Mouse (Mus musculus) kidney, postnatal 10 days (tissue): Measurements from ENCODE around the gene Dnajb7.

Experiments
- DNase-seq: peaks from one replicate; pipeline ENCODE4 v3.0.0; 2021; ENCODE audit warnings: mixed read lengths

Gene Dnajb7

DNA sequence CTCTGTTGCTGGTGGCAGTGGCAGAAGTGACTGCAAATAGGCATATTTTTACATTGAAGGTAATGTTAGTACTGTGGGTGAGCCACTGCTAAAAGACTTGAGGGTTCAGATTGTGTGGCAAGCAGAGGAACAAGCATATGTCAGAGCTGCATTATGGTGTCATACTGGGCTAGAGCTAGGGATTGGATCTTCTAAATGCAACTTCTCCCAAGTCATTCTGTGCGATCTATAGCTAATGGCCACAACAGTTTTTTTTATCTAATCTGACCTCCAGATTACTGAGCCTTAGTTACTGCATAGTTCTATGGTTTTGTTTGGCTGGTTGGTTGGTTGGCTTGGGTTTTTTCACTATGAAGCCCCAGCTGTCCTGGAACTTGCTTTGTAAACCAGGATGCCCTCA, at the start of gene Dnajb7:
Gene Dnajb7, minus strand, starts transcription at position 101 of the 400 bp plus-strand sequence.
- DNase-seq, result no peak

DNA sequence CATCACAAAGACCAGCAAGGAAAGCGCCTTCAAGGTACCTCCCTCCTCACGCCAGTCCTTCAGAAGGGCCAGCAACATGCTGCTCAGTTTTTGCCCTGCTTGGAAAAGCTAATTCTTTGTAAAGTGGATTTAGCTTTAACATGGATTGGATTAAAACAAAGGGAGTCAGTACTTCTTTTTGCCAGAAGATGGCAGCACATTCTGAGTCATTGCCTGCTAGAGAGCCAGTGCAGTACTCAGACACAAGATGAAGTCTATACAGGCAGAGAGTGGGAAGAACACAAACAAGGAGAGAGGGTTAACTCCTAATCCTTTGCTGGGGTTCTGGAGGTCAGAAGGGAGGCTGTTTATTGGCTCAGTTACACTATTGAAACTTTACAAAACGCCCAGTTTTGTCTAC, 40.4 kb upstream of the Dnajb7 start:
- peak; percentile 69 for DNase-seq

DNA sequence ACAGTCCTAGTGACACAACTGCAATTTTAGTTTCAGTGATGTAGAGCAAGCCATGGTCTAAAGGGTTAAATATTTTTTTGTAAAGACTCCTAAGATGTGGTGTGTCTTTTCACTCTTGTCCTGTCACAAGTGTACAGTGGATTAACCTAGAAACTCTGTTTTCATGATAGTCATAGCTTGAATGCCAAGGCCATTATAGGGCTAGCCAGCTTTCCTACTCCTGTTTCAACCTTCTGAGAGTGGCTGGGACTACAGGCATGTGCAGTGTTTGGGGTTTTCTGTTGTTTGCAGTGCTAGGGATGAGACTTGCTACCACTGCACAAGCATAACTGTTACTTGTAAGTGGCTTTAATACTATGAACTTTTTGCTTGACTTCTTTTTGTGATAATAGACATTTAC, 31.1 kb upstream of the Dnajb7 start:
- no peak for DNase-seq

DNA sequence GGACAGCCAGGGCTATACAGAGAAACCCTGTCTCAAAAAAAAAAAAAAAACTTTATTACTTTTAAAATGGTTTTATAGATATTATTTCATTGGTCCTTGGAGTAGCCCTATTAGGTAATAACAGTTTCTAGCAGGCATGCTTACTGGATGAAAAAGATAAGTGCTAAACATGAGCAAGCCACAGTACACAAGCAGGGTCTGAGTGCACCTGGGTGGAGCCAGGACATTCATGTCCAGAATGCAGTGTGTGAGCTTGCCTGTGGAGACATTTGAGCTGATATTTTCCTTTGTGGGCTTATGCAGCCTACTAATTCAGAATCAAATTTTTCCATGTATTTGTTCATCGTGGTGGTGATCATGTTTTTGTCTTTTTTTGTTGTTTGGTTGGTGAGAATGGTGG, 30.2 kb upstream of the Dnajb7 start:
- no peak for DNase-seq

DNA sequence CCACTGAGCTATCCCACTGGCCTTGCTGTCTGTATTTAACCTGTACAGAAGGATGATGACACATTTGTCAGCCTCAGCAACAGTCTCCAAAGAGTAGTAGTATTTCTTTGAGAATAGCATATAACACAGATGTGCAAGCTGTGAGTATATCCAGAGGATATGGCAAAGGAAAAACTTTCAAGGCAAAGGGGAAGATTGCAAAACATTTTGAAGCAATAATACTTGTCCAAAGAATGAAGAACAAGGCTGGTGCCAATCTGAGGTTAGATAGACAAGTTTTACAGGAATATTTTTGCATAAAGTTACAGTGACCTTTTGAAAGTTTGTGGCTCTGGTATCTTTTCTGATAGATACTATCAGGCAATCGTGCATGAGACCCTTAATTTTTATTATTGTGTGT, 23.1 kb upstream of the Dnajb7 start:
- DNase-seq, result no peak

DNA sequence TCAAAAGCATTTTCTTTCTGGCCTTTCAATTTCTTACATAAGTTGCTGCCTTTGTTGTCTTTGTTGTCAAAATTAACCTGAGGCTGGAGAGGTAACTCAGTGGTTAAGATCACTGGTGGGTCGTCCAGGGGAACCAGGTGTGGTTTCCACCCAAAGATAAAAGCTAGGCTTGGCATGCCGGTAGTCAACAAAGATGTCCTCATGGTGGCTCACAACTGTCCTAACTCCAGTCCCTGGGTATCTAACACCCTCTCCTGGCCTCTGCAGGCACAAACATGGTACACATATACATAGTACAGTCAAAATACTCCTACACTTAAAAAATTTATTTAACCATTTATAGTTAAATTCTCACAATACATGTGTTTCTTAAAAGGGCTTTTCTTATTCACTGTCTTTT, 19.8 kb upstream of the Dnajb7 start:
- no peak for DNase-seq

DNA sequence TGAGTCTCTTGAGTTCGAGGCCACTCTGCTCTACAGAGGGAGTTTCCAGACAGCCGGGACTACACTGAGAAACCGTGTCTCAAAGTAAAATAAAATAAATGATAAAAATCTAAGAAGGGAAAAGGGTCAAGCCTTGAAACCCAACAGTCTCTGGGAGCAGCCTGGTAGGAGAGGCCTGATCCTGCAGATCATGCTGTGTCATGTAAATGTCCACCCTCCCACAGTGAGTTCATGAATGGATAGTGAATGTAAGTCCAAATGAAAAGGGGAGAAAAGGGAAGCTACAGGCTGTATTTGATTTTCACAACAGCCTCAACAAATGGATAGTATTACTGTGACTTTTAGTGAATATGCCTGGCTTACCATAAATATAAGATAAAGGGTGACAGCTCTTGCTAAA, 17.2 kb upstream of the Dnajb7 start:
- DNase-seq, result no peak

DNA sequence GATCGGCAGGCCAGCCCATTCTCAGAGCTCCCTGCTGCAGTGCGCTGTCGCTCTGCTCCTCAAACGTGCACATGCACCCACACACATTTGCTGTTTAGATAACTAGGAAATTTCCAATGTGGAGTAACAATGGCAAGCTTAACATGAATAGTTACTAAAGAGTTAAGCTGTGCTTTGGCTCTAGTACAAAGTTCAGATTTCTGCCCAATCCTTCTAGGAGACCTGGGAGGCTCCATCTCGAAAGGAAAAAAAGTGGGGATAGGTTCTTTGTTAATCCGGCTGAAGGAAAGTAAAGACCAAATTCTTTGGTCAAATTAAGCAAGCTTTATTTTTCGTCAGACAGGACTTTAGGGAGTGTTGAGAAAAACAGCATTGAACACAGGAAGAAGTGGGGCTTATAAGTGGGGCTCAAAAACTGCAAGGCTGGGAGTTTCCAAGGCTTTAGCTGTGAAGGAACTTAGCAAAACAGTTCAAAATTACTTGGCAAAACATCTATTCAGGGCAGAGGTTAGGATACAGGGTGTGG, 14.1 kb upstream of the Dnajb7 start:
- peak; percentile 14 for DNase-seq

DNA sequence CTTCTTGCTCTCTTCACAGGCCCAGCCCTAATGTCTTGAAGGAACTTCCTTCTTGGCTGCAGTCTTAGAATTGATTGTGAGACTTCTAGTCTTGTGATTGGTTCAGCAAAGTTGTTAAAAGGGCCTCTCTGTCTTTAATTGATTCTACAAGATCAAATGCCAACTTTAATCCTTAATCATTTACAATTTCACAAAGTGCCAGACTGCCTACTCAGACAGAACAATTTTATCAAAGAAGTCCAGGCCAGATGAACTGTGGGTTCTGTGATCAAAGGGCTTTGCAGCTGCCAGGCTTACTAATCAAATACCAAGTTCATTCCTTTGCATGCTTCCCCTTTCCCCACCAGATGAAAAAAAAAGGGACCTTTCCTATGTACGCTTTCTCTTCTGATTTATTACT, 13.4 kb upstream of the Dnajb7 start:
- no peak for DNase-seq

DNA sequence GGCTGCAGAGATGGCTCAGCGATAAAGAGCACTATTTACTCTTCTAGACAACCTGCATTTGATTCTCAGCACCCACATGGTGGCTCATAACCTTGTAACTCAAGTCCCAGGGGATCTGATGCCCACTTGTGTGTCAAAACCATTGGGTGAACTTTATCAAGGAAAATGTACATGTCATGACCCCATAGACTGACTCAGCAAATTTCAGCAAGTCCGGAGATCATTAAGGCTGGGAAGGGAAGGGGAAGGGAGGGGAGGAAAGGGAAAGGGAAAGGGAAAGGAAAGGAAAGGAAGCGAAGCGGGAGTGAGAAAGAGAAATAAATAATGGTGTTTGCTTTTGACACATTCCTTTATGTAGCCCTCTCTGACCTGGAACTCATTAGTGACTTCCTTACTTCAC, 10.0 kb upstream of the Dnajb7 start:
- no peak for DNase-seq

DNA sequence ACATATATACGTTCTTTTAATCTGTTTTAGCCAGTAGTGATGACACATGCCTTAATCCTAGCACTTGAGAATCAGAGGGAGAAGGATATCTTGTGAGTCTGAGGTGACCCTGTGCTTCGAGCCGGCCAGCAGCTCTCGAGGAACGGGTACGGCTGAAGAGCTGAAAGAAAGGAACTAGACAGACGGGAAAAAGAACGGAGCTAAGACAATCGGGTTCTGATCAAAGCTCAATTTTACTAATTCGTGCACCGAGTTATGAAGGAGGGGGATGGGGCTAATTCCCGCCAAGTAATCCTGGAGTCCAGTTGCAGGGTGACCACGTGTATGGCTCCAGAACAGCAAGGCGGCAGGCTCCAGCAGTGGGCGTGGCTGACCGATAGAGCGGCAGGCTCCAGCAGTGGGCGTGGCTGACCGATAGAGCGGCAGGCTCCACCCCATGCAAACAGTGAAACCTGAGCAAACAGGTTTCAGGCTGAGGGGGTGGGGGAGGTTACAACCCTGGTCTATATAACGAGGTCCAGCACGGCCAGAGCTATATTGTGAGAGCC, 8.7 kb upstream of the Dnajb7 start:
- peak; percentile 84 for DNase-seq

DNA sequence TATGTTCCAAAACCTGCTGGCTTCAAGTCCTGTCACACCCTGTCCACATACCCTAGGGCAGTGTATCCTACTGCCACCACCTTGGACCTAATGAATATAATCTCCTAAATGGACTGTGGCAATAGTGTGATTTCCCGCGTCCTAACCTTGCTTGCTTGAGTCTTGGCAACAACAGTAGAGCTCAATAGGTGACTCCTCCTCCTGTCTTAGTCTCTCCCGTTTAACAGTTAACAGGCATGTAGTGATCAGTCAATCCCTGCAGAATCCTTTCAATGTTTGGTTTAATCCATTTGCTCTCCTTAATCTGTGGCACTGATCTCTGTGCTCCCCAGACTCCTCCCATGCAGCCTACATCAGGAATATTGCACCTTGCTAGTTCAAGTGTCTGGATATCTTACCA, 3.1 kb downstream of the Dnajb7 start:
- no peak for DNase-seq

DNA sequence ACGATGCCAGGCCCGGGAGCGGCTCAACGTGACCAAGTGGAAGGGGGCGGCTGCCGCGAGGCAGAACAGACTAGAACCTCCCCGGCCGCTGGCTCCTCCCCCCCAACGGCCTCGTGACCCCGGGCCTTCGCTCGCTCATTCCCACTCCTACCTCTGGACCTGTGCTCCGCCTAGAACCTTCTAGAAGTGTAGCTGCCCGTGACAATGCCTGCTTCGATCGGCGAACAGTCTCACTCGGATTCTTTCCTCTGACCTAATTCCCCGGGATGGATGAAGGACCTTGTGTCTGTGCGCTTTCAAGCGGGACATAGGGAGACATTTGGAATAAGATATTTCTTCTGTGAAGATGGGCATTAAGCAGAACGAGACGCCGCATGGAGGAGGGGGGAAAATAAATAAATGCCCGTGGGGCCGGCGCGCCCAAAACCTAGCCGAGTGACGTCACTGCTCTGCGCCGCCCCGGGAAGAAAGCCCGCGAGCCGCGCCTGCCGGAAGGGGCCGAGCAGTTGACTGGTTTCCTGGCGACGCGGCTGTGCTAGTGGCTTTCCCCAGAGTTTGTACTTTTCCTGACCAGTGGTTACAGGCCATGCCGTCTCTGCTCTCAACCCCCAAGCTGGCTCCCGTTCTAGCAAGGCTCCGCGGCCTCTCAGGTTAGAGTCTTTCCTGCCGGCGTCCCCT, 8.3 kb downstream of the Dnajb7 start, which contains the start of the genes St13 and Xpnpep3:
Gene St13, minus strand, starts transcription at position 440 of the 678 bp plus-strand sequence.
Gene Xpnpep3, plus strand, starts transcription at position 501 of the 678 bp plus-strand sequence.
- peak; percentile 99 for DNase-seq

DNA sequence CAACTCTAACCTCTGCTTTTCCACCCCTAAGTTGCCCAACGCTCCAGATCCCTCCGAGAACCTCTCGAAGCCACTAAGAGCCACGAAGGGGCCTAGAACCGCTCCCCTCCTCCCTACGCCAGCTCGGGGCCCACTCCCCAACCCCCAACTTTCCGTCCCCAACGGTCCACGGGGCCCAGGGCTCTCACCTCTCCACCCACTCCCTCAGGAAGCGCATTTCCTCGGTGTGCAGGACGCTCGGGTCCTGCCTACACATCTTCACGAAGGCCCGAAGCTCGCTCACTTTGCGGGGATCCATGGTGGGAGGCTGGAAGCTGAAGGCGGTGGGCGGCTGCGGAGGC, 8.8 kb downstream of the Dnajb7 start:
- no peak for DNase-seq

DNA sequence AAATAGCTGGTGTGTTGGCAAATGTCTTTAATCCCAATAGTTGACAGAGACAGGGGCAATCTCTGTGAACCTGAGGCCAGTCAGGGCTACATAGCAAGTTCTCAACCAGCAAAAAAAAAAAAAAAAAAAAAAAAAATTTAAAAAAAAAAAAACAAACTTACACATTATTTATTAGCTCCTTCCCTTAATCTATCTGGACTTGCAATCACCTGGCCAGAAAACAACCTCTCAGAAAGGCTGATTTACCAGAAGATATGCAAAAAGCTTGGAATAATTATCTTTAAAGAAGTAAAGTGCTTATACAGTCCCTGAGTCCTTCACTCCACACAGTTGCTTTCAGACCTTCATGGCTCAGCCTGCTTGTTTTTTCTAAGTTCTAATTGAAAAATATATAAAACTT, 9.9 kb downstream of the Dnajb7 start:
- DNase-seq, result no peak

DNA sequence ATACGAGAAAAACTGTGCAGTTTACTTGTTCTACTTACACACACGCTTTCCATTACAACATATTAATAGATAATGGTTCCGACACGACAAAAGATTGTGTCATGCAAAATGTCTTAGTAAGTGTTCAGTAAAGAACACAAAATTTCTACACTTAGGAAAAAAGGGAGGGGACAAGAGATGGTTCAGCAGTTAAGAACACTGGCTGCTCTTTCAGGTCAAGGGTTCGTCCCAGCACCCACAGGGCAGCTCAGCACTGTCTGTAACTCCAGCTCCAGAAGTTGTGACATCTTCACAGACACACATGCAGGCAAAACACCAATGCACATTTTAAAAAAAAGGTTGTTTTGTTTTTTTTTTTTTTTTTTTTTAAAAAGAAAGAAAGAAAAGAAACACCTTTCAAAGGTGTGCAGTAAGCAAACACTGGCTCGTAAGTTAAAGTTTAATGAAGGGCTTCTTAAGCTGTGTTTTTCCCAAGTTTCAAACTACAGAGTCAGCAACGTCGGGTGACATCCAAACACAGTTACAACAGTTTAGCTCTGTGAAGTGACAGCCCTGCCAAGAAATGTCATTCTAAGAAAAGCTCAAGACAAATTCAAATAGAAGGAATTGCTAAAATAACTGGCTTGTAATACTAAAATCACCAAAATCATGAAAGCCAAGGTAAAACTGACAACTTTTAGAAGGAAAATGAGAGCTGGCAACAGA, 13.7 kb downstream of the Dnajb7 start:
- DNase-seq, result no peak

DNA sequence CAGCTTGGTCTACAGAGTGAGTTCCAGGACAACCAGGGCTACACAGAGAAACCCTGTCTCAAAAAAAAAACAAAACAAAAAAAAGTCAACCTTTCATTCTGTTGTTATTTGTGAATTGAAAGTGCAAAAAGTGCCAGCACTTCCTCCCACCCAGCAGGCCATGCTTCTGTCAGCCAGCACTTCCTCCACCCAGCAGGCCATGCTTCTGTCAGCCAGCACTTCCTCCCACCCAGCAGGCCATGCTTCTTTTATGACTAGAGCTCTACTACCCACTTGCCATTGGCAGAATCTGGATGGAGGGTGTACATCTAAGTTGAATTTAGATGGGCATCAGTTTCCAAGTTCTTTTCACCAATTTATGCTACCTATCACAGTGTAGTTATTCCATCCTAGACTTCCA, 15.1 kb downstream of the Dnajb7 start:
- peak; percentile 23 for DNase-seq

DNA sequence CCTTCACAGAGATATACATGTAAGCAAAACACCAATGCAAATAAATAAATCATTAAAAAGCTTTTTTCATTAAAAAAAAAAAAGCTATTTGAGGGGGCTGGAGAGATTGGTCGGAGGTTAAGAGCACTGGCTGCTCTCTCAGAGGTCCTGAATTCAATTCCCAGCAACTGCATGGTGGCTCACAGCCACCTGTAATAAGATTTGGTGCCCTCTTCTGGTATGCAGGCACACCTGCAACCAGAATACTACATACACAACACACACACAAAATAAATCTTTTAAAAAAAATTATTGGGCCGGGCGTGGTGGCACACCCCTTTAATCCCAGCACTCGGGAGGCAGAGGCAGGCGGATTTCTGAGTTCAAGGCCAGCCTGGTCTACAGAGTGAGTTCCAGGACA, 21.8 kb downstream of the Dnajb7 start:
- no peak for DNase-seq

DNA sequence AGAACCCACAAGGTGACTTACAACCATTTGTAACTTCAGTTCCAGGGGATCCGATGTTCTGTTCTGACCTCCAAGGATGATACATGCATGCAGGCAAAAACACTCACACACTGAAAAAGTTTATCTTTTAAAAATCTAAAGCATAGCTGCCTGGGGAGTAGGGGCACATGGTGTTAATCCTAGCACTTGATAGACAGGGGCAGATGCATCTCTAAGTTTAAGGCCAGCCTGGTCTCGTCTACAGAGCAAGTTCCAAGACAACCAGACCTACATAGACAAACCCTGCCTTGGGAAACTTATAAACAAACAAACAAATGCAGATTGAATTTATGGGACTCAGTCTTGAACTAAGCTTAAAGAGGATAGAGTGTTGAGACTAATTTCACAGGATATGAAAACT, 29.3 kb downstream of the Dnajb7 start:
- DNase-seq, result no peak

DNA sequence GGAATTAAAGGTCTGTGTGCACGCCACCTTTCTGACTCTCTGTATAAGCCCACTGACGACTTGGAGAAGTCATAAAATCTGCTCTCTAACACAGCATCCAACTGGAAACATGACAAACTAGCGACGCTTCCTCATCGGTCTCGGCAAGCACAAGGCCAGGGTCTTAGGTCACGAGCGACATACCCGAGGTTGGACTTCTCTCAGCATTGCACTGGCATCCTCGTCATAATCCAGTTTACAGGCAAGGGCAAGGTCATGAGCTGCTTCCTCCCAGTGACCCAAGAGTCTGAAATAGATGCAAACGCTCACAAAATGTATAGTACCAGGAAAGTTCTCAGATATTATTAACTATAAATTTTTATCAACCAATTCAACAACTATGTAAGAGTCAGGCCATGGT, 33.5 kb downstream of the Dnajb7 start:
- DNase-seq, result no peak

DNA sequence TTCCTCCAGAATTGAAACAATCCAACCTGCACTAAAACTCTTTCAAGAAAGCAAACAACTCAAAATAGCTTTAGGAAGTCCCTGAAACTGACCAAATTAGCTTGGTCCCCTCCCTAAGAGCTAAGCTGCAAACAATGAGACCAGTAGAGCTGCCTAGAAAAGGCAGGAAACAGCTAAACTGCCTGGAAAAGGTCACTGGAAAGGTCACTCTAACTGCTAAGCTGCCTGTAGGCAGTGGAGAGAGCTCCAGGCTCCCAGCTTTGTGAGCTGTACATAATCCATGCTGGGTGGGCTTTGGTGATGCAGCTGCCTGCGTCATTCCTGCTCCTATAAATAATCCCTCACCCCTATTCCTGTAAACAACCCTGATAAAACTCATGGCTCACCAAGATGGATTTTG, 37.7 kb downstream of the Dnajb7 start:
- DNase-seq, result no peak

DNA sequence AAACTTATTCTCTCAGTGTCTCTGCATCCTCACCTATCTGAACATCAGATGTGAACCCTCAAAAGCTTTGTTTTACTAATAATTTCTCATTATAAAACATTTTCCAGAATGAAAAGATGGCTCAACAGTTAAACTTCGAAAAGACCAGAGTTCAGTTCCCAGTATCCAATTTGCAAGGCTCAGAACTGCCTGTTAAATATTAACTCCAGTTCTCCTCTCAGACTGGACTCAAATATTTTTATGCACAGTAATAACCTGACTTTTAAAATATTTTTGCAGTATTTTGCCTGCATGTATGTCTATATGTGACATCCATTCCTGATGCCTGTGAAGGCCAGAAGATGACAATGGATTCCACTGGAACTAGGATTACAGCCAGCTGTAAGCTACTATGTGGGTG, 39.5 kb downstream of the Dnajb7 start:
- no peak for DNase-seq

DNA sequence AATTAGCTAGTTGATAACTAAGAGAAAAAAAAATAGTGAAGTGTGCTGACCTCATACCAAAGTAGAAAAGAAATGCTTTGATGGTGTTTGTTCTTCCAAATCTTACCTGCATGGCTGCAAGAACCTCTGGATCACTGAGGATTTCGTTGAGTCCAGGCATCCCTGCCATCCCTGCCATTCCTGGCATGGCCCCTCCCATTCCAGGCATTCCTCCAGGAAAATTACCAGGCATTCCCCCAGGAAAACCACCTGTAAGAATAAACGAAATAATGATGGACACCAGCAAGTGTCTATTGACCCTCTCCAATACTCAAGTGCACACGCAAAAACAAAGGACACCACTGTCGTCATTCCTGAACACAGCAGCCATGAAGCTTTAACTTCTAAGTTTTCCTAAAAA, 41.9 kb downstream of the Dnajb7 start:
- DNase-seq, result no peak

DNA sequence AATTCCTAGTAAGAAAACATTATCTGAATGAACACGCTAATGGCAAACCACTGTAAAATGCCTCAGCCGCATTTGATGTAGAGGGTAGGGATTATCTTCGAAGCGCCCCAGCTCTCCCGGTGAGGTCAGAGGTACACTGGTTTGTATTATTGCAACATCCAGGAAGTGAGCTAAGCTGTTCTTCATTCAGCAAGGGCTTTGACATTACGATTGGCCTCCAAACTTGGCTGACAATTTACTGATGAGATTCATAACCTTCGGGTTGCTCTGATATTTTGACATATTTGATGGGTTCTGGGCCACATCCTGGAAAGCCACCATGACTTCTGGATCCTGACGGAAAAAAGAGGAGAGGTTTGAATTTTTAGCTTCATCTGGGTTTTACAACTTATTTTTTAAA, 42.9 kb downstream of the Dnajb7 start:
- DNase-seq, result no peak
